Mouse (Mus musculus) forebrain, embryonic 11.5 days (tissue): ENCODE results near the gene Zbtb22. TPM values are rescaled to one million over a fixed set of nuclear protein-coding genes. Genes with fewer than 3 reads are reported as not detected.

Experiments
- ATAC-seq: fragments of 200-750 bp; cut with Nextera tagmentation; replicated peaks from 2 replicates; pipeline ENCODE4 v1.8.0; 2017; ENCODE audit warnings: moderate TSS enrichment; ENCODE audit not compliant: low FRiP score
- DNase-seq: peaks from one replicate; pipeline ENCODE4 v3.0.0-alpha.2; 2017; ENCODE audit warnings: low spot score
- H3K27ac ChIP-seq: fragments of 300-500 bp; sonication (generic); 2 replicates; pipeline ENCODE4 v1.5.1; 2014; ENCODE audit warnings: low read depth, low read length
- H3K27me3 ChIP-seq: fragments of 300-500 bp; sonication (generic); 2 replicates; pipeline ENCODE4 v1.6.1; 2014; ENCODE audit warnings: mild to moderate bottlenecking, low read length, mixed read lengths; ENCODE audit not compliant: control insufficient read depth, insufficient read depth
- H3K36me3 ChIP-seq: fragments of 300-500 bp; sonication (generic); 2 replicates; pipeline ENCODE4 v1.6.1; 2014; ENCODE audit warnings: mild to moderate bottlenecking, low read length, moderate library complexity, mixed read lengths; ENCODE audit not compliant: control insufficient read depth, insufficient read depth
- H3K4me1 ChIP-seq: fragments of 300-500 bp; sonication (generic); replicated peaks from 2 replicates; pipeline ENCODE4 v1.6.1; 2014; ENCODE audit warnings: low read length, mixed read lengths; ENCODE audit not compliant: control insufficient read depth, insufficient read depth
- H3K4me2 ChIP-seq: fragments of 300-500 bp; sonication (generic); 2 replicates; pipeline ENCODE4 v1.6.1; 2014; ENCODE audit warnings: low read depth, mild to moderate bottlenecking, low read length, moderate library complexity, mixed read lengths; ENCODE audit not compliant: severe bottlenecking
- H3K4me3 ChIP-seq: fragments of 300-500 bp; sonication (generic); 2 replicates; pipeline ENCODE4 v1.5.1; 2014; ENCODE audit warnings: low read depth, low read length
- H3K9ac ChIP-seq: fragments of 300-500 bp; sonication (generic); 2 replicates; pipeline ENCODE4 v1.6.1; 2014; ENCODE audit warnings: low read length
- H3K9me3 ChIP-seq: fragments of 300-500 bp; sonication (generic); 2 replicates; pipeline ENCODE4 v1.6.1; 2016; ENCODE audit warnings: low read length, mixed read lengths; ENCODE audit not compliant: control insufficient read depth
- WGBS: fragments of 180-500 bp; shearing (Covaris S2); extraction: QIAGEN DNeasy Blood & Tissue Kit; methylation state at CpG from one replicate; pipeline ENCODE4 v1.1.7; 2014; 5-methylcytosine and 5-hydroxymethylcytosine counted together
- polyA plus RNA-seq: library from polyadenylated mRNA; unstranded; fragments of >200 nt; fragmentation: Nextera tagmentation; extraction: Ambion mirVana; gene quantifications from 2 replicates; pipeline ENCODE4 v1.2.1, GENCODE M21; 2014

Zbtb22 gene
- polyA plus RNA-seq, 1 experiment from 2014 or later = 14.9 TPM

DNA sequence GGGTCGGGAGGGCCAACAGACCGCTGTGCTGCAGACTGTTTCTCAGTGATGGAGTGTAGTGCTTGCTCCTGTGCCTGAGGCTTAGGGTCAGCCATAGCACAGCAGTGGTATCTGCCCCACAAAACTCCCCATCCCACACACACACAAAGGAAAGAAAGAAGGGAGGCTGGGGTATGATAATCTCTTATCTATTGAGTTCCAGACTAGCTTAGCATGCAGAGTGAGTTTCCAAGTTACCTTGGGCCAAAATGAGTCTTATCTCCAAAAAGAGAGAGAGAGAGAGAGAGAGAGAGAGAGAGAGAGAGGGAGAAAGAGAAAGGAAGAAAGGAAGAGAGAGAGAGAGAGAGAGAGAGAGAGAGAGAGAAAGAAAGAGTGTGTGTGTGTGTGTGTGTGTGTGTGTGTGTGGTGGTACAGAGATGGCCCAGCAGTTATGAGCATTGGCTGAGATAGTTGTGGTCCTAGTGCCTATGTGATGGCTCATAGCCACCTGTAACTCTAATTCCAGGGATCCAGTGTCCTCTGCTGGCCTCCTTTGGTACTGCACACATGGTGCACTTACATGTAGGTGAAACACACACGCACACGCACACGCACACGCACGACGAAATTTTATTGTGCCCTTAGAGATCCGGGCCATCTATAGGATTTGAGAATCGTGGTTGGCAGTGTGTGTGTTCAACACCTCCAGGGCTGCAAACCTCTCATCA is 9.0 kb downstream of the Zbtb22 start:
- H3K27ac ChIP-seq = no peak overlapping the region
- H3K9me3 ChIP-seq = no peaks in the 10 kb centered on the region
- no peak overlapping the region for H3K4me3 ChIP-seq
- 85% methylated on average over 10 of the region's 10 CpGs for WGBS
- DNase-seq = no peak
- no peaks in the 10 kb centered on the region for H3K27me3 ChIP-seq
- H3K36me3 ChIP-seq = no peaks in the 10 kb centered on the region
- ATAC-seq = no peak
- peaks cover 5% of the 10 kb centered on the region; the same call in 1 of the 2 replicates for H3K4me1 ChIP-seq
- no peak overlapping the region for H3K9ac ChIP-seq
- H3K4me2 ChIP-seq = no peak overlapping the region

DNA sequence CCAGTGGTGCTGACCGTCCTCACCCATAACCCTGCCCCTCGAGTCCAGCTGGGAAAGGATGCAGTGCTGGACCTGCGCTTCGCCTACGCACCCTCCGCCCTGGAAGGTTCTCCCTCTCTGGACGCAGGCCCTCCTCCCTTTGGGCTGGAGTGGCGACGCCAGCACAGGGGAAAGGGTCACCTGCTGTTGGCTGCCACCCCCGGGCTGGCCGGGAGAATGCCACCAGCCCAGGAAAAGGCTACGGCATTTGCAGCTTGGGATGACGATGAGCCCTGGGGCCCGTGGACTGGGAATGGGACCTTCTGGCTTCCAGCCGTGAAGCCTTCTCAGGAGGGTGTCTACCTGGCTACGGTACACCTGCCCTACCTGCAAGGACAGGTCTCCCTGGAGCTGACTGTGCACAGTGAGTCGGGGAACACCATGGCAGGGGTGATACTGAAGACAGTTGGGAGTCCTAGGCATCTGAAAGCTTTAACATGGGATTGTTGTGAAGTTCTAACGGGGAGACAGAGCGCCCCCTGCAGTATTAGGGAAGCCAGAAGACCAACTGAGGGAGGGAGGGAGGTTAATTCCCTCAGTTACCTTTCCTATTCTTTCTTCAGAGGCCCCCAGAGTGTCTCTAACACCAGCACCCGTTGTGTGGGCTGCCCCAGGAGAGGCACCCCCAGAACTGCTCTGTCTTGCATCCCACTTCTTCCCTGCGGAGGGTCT is 9.9 kb downstream of the Zbtb22 start:
- H3K27ac ChIP-seq = no peak overlapping the region
- no peaks in the 10 kb centered on the region for H3K9me3 ChIP-seq
- no peak overlapping the region for H3K4me3 ChIP-seq
- no peaks in the 10 kb centered on the region for H3K36me3 ChIP-seq
- H3K4me2 ChIP-seq = no peak overlapping the region
- DNase-seq (no peak), ATAC-seq (no peak)
- peaks cover 5% of the 10 kb centered on the region; the same call in 1 of the 2 replicates for H3K4me1 ChIP-seq
- WGBS = 88% methylated on average over 21 of the region's 21 CpGs
- H3K27me3 ChIP-seq = no peaks in the 10 kb centered on the region
- no peak overlapping the region for H3K9ac ChIP-seq

- WGBS = 76% methylated on average over 17 of the region's 17 CpGs
- Histone ChIP-seq H3K27me3 (no peaks in the 10 kb centered on the region), H3K4me3 (no peak overlapping the region), H3K9ac (no peak overlapping the region), H3K27ac (no peak overlapping the region), H3K36me3 (no peaks in the 10 kb centered on the region), H3K4me2 (no peak overlapping the region), H3K4me1 (peaks cover 11% of the 10 kb centered on the region; the same call in 1 of the 2 replicates), H3K9me3 (no peaks in the 10 kb centered on the region)
- no peak for DNase-seq
- ATAC-seq = no peak
Observed at GRCm38 (mm10) chr17:33926207-33926932, 10.7 kb downstream of the Zbtb22 start.

GRCm38 (mm10) chr17:33928251-33928947 is 12.7 kb downstream of the Zbtb22 start:
- Histone ChIP-seq H3K9me3 (no peaks in the 10 kb centered on the region), H3K4me3 (peak overlapping the region; percentile 83), H3K27me3 (no peaks in the 10 kb centered on the region), H3K27ac (no peak overlapping the region), H3K4me1 (peaks cover 13% of the 10 kb centered on the region; the same call in 1 of the 2 replicates), H3K36me3 (no peaks in the 10 kb centered on the region), H3K9ac (peak overlapping the region; percentile 84), H3K4me2 (peak overlapping the region; percentile 100)
- DNase-seq (no peak), ATAC-seq (no peak)
- 66% methylated on average over 21 of the region's 21 CpGs for WGBS

- WGBS = under 1% methylated on average over 63 of the region's 80 CpGs
Observed at GRCm38 (mm10) chr17:33929371-33930279, 13.9 kb downstream of the Zbtb22 start, which contains the start of gene Rgl2. Gene Rgl2 (plus strand): TSS chr17:33929543.

DNA sequence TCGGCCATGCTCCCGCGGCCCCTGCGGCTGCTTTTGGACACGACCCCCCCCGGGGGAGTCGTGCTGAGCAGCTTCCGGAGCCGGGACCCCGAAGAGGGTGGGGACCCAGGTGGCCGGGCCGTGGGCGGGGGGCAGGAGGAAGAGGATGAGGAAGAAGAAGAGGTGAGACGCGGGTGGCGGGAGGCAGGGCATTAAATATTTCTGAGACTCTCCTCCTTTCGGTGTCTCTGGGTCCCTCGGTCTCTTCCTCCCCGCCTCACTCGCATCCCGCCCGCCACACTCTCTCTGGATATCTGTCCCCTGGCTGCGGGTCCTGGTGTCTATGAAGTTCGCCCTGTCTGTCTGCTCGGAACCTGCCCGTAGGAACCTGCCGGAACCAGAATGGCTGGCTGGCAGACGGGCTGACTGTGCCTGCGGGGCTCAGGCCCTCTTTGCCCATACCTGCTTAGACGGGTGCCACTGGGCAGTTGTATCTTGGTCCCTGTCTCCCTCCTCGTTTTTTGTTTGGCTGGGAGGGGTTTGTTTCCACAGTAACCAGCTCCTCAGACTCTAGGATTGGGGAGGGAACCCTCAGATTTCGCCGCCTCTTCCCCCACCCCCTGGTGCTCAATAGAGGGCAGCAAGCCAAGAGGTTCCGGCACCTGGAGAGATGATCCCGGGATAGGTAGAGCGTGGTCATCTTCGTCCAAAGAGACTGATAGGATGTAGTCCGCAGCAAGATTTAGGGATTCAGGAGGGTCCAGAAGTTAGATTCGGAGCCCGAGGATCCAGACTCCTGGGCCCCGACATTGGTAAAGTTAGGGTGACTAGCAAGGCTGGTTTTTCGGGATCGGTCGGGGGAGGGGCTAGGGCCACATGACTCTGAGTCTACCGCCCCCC is 14.8 kb downstream of the Zbtb22 start:
- Histone ChIP-seq H3K9ac (peak overlapping the region; percentile 84), H3K9me3 (no peaks in the 10 kb centered on the region), H3K4me1 (peaks cover 13% of the 10 kb centered on the region; the same call in 1 of the 2 replicates), H3K36me3 (no peaks in the 10 kb centered on the region), H3K27me3 (no peaks in the 10 kb centered on the region), H3K4me2 (peak overlapping the region; percentile 100), H3K4me3 (peak overlapping the region; percentile 83), H3K27ac (peak overlapping the region; percentile 94)
- ATAC-seq = peak; percentile 28; the same call in 1 of the 2 replicates
- no peak for DNase-seq
- WGBS = under 1% methylated on average over 42 of the region's 45 CpGs

More at GRCm38 (mm10) chr17:33929371-33930279, 13.9 kb downstream of the Zbtb22 start, which contains the start of gene Rgl2:
- peak; percentile 83 for ATAC-seq
- H3K27me3 ChIP-seq = no peaks in the 10 kb centered on the region
- H3K9me3 ChIP-seq = no peaks in the 10 kb centered on the region
- H3K9ac ChIP-seq = peak within 1 kb of the TSS; percentile 84
- peaks cover 13% of the 10 kb centered on the region; the same call in 1 of the 2 replicates for H3K4me1 ChIP-seq
- peak within 1 kb of the TSS; percentile 94 for H3K27ac ChIP-seq
- H3K4me2 ChIP-seq = peak within 1 kb of the TSS; percentile 100
- H3K4me3 ChIP-seq = peak within 1 kb of the TSS; percentile 83
- no peaks in the 10 kb centered on the region for H3K36me3 ChIP-seq
- DNase-seq = peak; percentile 98
